Mouse (Mus musculus) left cerebral cortex, postnatal 10 days (tissue): ENCODE measurements around the gene Sipa1l2. TPM values are rescaled to one million over a fixed set of nuclear protein-coding genes. Genes with fewer than 3 reads are reported as not detected.

Experiments used
- total RNA-seq, 2 experiments: library from RNA; stranded (reverse); gene quantifications; 2 replicates each; pipeline ENCODE4 v1.2.3; 2021

The Sipa1l2 gene
- total RNA-seq, 2 experiments from 2014 or later, result 36.6 to 38.6 TPM

Other genes starting within 250 kb of the Sipa1l2 start
- gene Map10, start 100.0 kb upstream of the Sipa1l2 start, total RNA-seq, result 1 to 10 TPM; 5.2 to 6.2 TPM
- 10 to 100 TPM; 20.2 to 21.0 TPM for gene Ntpcr, start 160.2 kb upstream of the Sipa1l2 start, total RNA-seq